Mouse (Mus musculus) hindbrain, postnatal 0 days (tissue): Measurements from ENCODE around the gene Bmpr2. TPM values are rescaled to one million over a fixed set of nuclear protein-coding genes. Genes with fewer than 3 reads are reported as not detected.

Experiments used
- ATAC-seq: fragments of 200-750 bp; cut with Nextera tagmentation; 2 replicates; pipeline ENCODE4 v1.8.0; 2017; ENCODE audit warnings: mild to moderate bottlenecking, moderate TSS enrichment, moderate library complexity
- DNase-seq: peaks from one replicate; pipeline ENCODE4 v3.0.0-alpha.2; 2015; ENCODE audit warnings: low spot score
- H3K27ac ChIP-seq: fragments of 300-500 bp; sonication (generic); 2 replicates; pipeline ENCODE4 v1.5.1; 2014; ENCODE audit warnings: mild to moderate bottlenecking
- H3K27me3 ChIP-seq: fragments of 300-500 bp; sonication (generic); 2 replicates; pipeline ENCODE4 v1.6.1; 2014; ENCODE audit warnings: low read length, mixed read lengths; ENCODE audit not compliant: insufficient read depth
- H3K36me3 ChIP-seq: fragments of 300-500 bp; sonication (generic); 2 replicates; pipeline ENCODE4 v1.6.1; 2014; ENCODE audit warnings: low read length, mixed read lengths; ENCODE audit not compliant: insufficient read depth
- H3K4me1 ChIP-seq: fragments of 300-500 bp; sonication (generic); 2 replicates; pipeline ENCODE4 v1.6.1; 2014; ENCODE audit warnings: antibody characterized with exemption, low read length, mixed read lengths; ENCODE audit not compliant: insufficient read depth
- H3K4me2 ChIP-seq: fragments of 300-500 bp; sonication (generic); 2 replicates; pipeline ENCODE4 v1.6.1; 2014; ENCODE audit warnings: low read depth, mild to moderate bottlenecking, low read length, moderate library complexity, mixed read lengths
- H3K4me3 ChIP-seq: fragments of 300-500 bp; sonication (generic); 2 replicates; pipeline ENCODE4 v1.5.1; 2014; ENCODE audit warnings: low read length
- H3K9ac ChIP-seq: fragments of 300-500 bp; sonication (generic); replicated peaks from 2 replicates; pipeline ENCODE4 v1.6.1; 2014; ENCODE audit warnings: mild to moderate bottlenecking, low read length, moderate library complexity, mixed read lengths
- H3K9me3 ChIP-seq: fragments of 300-500 bp; sonication (generic); 2 replicates; pipeline ENCODE4 v1.6.1; 2016; ENCODE audit warnings: low read length, mixed read lengths
- CTCF ChIP-seq: IDR thresholded peaks from 2 replicates; pipeline ENCODE4 v1.5.1; 2016; ENCODE audit warnings: antibody characterized with exemption, control low read depth, low read depth
- WGBS: fragments of 180-500 bp; shearing (Covaris S2); extraction: QIAGEN DNeasy Blood & Tissue Kit; methylation state at CpG from one replicate; pipeline ENCODE4 v1.1.7; 2014; 5-methylcytosine and 5-hydroxymethylcytosine counted together
- polyA plus RNA-seq: library from polyadenylated mRNA; unstranded; fragments of >200 nt; fragmentation: Nextera tagmentation; extraction: Ambion mirVana; gene quantifications from 2 replicates; pipeline ENCODE4 v1.2.1, GENCODE M21; 2015
- total RNA-seq: library from RNA; depleted of rRNA; stranded (reverse); fragments of >200 nt; gene quantifications from 2 replicates; pipeline ENCODE4 v1.2.3, GENCODE M21; 2014

Bmpr2 gene
- total and polyA plus RNA-seq, 2 experiments from 2014 or later: 9.2 to 59.8 TPM

DNA sequence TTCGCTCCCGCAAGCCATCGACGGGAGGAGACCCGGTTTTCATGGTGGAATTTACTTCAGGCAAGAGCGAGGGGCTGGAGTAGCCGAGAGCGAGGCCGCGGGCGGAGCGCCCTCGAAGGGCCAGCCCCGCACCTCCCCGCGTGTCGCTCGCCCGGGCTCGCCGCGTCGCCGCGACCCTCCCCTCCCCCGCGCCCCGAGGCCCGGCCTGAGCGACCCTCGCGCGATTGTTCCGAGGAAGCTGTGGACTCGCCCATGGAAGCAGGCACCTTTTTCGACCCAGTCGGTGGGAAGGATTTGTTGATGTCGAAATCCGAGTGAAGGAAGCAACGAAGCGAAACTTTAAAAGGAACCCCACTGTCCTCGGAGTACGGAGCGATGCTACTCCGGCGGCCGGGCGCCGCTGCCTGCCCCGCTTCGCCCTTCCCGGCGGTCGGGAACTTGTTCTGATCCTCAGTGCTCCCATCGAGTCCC lies 616 bp downstream of the Bmpr2 start:
- Histone ChIP-seq H3K36me3 (no peaks in the 10 kb centered on the region), H3K4me2 (peak overlapping the region; percentile 74), H3K9me3 (no peaks in the 10 kb centered on the region), H3K27me3 (no peaks in the 10 kb centered on the region), H3K4me3 (peak overlapping the region; percentile 98), H3K4me1 (peaks cover 14% of the 10 kb centered on the region; the same call in 1 of the 2 replicates), H3K9ac (peak overlapping the region; percentile 95), H3K27ac (peak overlapping the region; percentile 98)
- WGBS: under 1% methylated on average over 50 of the region's 55 CpGs
- DNase-seq (peak; percentile 64), ATAC-seq (peak; percentile 66)
- no peak for TF ChIP-seq CTCF

DNA sequence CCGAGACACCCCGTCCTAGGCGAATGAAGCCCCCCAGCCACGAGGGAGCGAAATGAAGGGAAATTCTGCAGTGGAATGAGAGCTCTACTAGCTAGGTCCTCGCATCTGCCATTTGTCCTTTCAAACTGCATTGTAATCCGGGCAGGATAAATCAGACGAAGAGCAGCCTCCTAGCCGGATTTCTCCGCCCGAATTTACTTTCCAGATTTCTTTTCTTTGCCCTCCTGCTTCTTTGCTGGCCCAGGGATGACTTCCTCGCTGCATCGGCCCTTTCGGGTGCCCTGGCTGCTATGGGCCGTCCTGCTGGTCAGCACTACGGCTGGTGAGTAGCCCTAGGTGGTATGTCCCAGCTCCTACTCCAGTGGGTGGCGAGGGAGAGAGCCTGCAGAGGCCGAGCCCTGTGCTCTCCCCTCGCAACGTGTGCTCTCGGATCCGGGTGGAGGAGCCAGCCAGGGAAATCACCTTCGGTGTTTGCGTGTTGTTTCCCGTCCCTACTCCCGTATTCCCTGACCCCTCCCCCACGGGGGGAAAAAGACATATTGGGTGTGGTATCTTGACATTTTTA lies 1.3 kb downstream of the Bmpr2 start:
- Histone ChIP-seq H3K27ac (peak overlapping the region; percentile 98), H3K4me1 (peaks cover 14% of the 10 kb centered on the region; the same call in 1 of the 2 replicates), H3K27me3 (no peaks in the 10 kb centered on the region), H3K9ac (peak overlapping the region; percentile 95), H3K36me3 (no peaks in the 10 kb centered on the region), H3K4me2 (peak overlapping the region; percentile 74), H3K4me3 (peak overlapping the region; percentile 98), H3K9me3 (no peaks in the 10 kb centered on the region)
- ATAC-seq (no peak), DNase-seq (peak; percentile 60)
- TF ChIP-seq CTCF: peak; percentile 24
- WGBS: under 1% methylated on average over 27 of the region's 27 CpGs

DNA sequence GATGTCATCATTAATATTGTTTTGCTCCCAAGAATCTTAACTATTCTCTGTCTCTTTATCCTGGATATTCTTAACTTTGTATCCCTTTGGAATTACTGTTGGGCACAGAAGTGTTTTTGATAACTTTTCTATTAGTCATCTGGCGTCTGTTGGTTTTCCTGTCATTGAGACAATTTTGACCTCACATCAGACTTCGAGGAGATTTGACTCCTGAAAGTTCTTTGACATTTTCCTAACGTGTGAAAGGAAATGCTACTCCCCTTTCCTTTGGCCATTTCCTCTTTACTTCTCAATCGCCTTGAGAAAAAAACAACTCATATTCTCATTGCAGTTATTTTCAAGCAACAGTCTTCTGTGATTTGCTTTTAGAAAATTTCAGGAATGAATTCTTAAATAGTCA lies 2.1 kb downstream of the Bmpr2 start:
- peak overlapping the region; percentile 98 for H3K4me3 ChIP-seq
- H3K27ac ChIP-seq: no peak overlapping the region
- no peak for TF ChIP-seq CTCF
- H3K4me1 ChIP-seq: peaks cover 14% of the 10 kb centered on the region; the same call in 1 of the 2 replicates
- no peak for DNase-seq
- peak overlapping the region; percentile 74 for H3K4me2 ChIP-seq
- no peak overlapping the region for H3K9ac ChIP-seq
- no peaks in the 10 kb centered on the region for H3K9me3 ChIP-seq
- H3K27me3 ChIP-seq: no peaks in the 10 kb centered on the region
- ATAC-seq: no peak
- H3K36me3 ChIP-seq: no peaks in the 10 kb centered on the region
- WGBS: 0% methylated on average over 4 of the region's 4 CpGs

DNA sequence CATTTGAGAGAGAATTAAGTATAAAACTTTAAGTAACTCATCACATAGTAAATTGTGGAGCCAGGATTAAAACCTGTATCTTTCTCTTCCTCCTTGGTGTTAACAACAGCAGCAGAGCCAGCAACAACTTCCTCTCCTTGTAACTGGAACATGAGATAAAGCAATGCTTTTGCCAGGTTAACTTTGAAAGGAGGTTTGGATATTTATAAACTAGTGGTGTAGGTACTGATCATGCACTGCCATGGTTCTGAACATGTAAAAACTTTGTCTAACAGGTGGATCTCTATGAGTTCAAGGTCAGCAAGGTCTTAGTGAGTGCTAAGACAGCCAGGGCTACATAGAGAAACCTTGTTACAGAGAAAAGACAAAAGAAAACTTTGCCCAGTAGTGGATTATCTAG lies 3.4 kb downstream of the Bmpr2 start:
- peak overlapping the region; percentile 40 for H3K9ac ChIP-seq
- H3K27ac ChIP-seq: no peak overlapping the region
- peaks cover 14% of the 10 kb centered on the region; the same call in 1 of the 2 replicates for H3K4me1 ChIP-seq
- H3K4me3 ChIP-seq: peak overlapping the region; percentile 37
- no peak for ATAC-seq
- H3K36me3 ChIP-seq: no peaks in the 10 kb centered on the region
- no peak for TF ChIP-seq CTCF
- H3K9me3 ChIP-seq: no peaks in the 10 kb centered on the region
- no peak for DNase-seq
- peak overlapping the region; percentile 67 for H3K4me2 ChIP-seq
- no peaks in the 10 kb centered on the region for H3K27me3 ChIP-seq

DNA sequence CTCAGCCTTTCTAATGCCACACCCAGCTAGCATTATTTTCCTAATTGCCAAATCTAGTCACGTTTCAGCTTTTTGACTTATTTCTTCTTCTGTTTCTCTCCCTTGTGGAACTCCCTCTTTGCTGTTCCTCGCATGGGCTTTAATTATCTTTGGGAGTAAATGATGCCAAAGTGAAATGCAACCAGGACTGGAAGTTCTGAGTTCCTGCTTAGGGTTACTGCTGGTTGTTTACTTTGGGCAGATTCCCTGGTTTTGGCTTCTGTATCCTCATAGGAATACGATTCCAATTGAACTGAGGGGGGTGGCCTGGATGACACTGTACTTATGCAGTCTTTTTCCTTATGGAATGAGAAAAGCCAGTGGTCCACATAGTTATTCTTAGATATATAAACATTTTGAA lies 8.7 kb downstream of the Bmpr2 start:
- Histone ChIP-seq H3K4me3 (no peak overlapping the region), H3K27me3 (no peaks in the 10 kb centered on the region), H3K36me3 (no peaks in the 10 kb centered on the region), H3K27ac (no peak overlapping the region), H3K9me3 (no peaks in the 10 kb centered on the region), H3K4me1 (peaks cover 7% of the 10 kb centered on the region; the same call in 1 of the 2 replicates), H3K4me2 (no peak overlapping the region), H3K9ac (no peak overlapping the region)
- no peak for ATAC-seq
- no peak for DNase-seq
- no peak for TF ChIP-seq CTCF
- 64% methylated on average over 3 of the region's 3 CpGs for WGBS

DNA sequence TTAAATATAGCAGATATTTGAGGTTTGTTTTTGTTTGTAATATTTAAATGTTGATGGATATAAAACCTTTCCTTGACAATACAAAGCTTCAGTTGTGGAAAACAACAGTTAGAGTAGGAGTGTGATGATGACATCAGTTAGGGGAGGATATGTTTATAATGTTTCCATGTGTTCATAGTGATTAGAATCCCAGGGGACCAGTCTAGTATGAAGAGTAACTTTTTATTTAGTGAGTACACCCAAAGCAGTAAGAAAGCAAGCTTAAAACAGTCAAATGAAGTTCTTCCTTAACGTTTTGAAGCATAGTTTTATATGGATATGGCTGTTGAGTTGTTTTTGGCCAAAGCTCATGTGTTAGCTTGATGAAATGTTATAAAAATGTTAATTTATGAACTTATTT lies 17.9 kb downstream of the Bmpr2 start:
- DNase-seq (no peak), ATAC-seq (no peak)
- 74% methylated on average over 1 of the region's 1 CpGs for WGBS
- Histone ChIP-seq H3K4me3 (no peak overlapping the region), H3K27me3 (no peaks in the 10 kb centered on the region), H3K27ac (no peak overlapping the region), H3K36me3 (no peaks in the 10 kb centered on the region), H3K9ac (no peak overlapping the region), H3K9me3 (no peaks in the 10 kb centered on the region), H3K4me1 (no peaks in the 10 kb centered on the region), H3K4me2 (no peak overlapping the region)
- TF ChIP-seq CTCF: no peak

DNA sequence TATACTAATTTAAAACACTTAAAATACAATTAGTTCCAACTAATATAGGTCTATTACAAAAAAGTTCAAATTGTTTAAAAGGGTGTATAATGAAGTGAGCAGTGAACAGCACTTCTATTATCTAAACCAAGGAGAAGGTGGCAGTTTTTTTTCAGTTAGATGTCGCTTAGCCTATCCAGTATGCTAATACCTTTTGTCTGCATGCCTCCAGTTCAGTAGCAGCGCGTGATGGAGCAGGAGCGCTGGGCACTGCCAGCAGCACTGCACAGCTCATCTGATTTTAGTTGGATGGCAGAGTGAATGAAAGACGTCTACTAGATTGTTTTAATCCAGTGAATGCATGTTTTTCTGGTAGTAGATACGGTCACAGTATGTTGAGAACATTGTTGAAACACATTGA lies 25.8 kb downstream of the Bmpr2 start:
- H3K27ac ChIP-seq: no peak overlapping the region

More for the DNA sequence above, 25.8 kb downstream of the Bmpr2 start:
- ATAC-seq (no peak), DNase-seq (peak; percentile 42)
- Histone ChIP-seq H3K27me3 (no peaks in the 10 kb centered on the region), H3K36me3 (no peaks in the 10 kb centered on the region), H3K4me3 (no peak overlapping the region), H3K4me1 (no peaks in the 10 kb centered on the region), H3K9ac (no peak overlapping the region), H3K4me2 (0 out of 2 replicates have a peak overlapping the region, but pooled peaks have one; percentile 0), H3K9me3 (no peaks in the 10 kb centered on the region)
- WGBS: 14% methylated on average over 6 of the region's 6 CpGs
- no peak for TF ChIP-seq CTCF
